Mouse (Mus musculus) left cerebral cortex, adult 2 months (tissue): ENCODE measurements around the gene Rpl7a. TPM values are rescaled to one million over a fixed set of nuclear protein-coding genes. Genes with fewer than 3 reads are reported as not detected.
A peak's percentile ranks its signal among the peaks of the same experiment; 100 is the strongest.
"Not testable (repeated sequence)": the region's sequence is repeated elsewhere in the genome, so short reads cannot be mapped to it uniquely, and the experiment has no call there.

Experiments
- DNase-seq, 2 experiments: peaks; one replicate each; pipeline ENCODE4 v3.0.0; 2021 to 2022; ENCODE audit warnings: low spot score in 2 of 2, mixed read lengths in 1 of 2; ENCODE audit errors: extremely low spot score in 1 of 2
- H3K27ac ChIP-seq: fragments of 200-600 bp; 2 replicates; pipeline ENCODE4 v1.8.1; 2022
- H3K4me3 ChIP-seq: fragments of 200-600 bp; 2 replicates; pipeline ENCODE4 v1.8.1; 2022
- CTCF ChIP-seq: fragments of 200-600 bp; IDR thresholded peaks from 2 replicates; pipeline ENCODE4 v1.8.1; 2022; ENCODE audit warnings: antibody characterized with exemption, mild to moderate bottlenecking, moderate library complexity
- intact Hi-C: fragments of 180-260 bp; cut with DNase I; formaldehyde crosslinking; loops from one replicate; pipeline ENCODE4 v1.15.1; 2025
- long read RNA-seq, 2 experiments: library from polyadenylated mRNA; stranded (forward); transcript quantifications; one replicate each; pipeline ENCODE4 v2.0.0; 2021; ENCODE audit warnings: borderline mapping rate in 2 of 2
- total RNA-seq, 2 experiments: library from RNA; stranded (reverse); gene quantifications; 2 replicates each; pipeline ENCODE4 v1.2.3; 2021

Gene Rpl7a
- total RNA-seq: 100 to 1,000 TPM; 208 to 232 TPM
- long read RNA-seq, experiment 1, transcript Rpl7a-201 (8 exons, 914 nt): major isoform, 5 of 17 reads
- long read RNA-seq, experiment 1, partial matches to known transcripts: 7 of 17 reads
- long read RNA-seq, experiment 1, other reads (novel, unspliced or antisense): 4 of 17 reads
- long read RNA-seq, experiment 2, partial matches to known transcripts: 4 of 7 reads
- long read RNA-seq, experiment 2, other reads (novel, unspliced or antisense): 0 of 7 reads

- H3K27ac ChIP-seq: peak within 1 kb of the TSS; percentile 89
- intact Hi-C loops: loop anchor here (1.0 to 10.0 kb wide), 2 partner anchors 23 to 114 kb away; partner anchors contain the start of genes Slc2a6 and Surf4
- peak within 1 kb of the TSS; percentile 93 for H3K4me3 ChIP-seq
- DNase-seq: peak; percentile 100
- no peak for TF ChIP-seq CTCF
Measured at GRCm38 (mm10) chr2:26910124-26910993, at the start of gene Rpl7a, which contains the start of gene Med22. Gene Rpl7a (plus strand): TSS chr2:26910764. Gene Med22 (minus strand): TSS chr2:26910677.

GRCm38 (mm10) chr2:26862856-26863255 is 47.7 kb upstream of the Rpl7a start:
- TF ChIP-seq CTCF: no peak
- DNase-seq: no peak
- Histone ChIP-seq H3K4me3 (no peak overlapping the region), H3K27ac (no peak overlapping the region)
- intact Hi-C loops: no loop called here

GRCm38 (mm10) chr2:26864879-26865278 is 45.7 kb upstream of the Rpl7a start, which contains the start of gene Abo:
Gene Abo (minus strand): TSS chr2:26864979.
- no peak for TF ChIP-seq CTCF
- DNase-seq: no peak
- H3K27ac ChIP-seq: no peak within 1 kb of the TSS
- intact Hi-C loops: no loop called here
- H3K4me3 ChIP-seq: no peak within 1 kb of the TSS

GRCm38 (mm10) chr2:26870666-26871065 is 39.9 kb upstream of the Rpl7a start:
- TF ChIP-seq CTCF: no peak
- H3K4me3 ChIP-seq: no peak overlapping the region
- DNase-seq: no peak
- H3K27ac ChIP-seq: no peak overlapping the region
- intact Hi-C loops: loop anchor here (10.0 kb wide), 1 partner anchor 196 kb away; the partner anchor contains the start of gene Lcn4

- Histone ChIP-seq H3K4me3 (no peak overlapping the region), H3K27ac (no peak overlapping the region)
- TF ChIP-seq CTCF: no peak
- DNase-seq: no peak
- intact Hi-C loops: loop anchor here (10.0 kb wide), 1 partner anchor 204 kb away; the partner anchor contains the start of gene Lcn4
Measured at GRCm38 (mm10) chr2:26878571-26878970, 32.0 kb upstream of the Rpl7a start.

GRCm38 (mm10) chr2:26885541-26885940 is 25.0 kb upstream of the Rpl7a start:
- H3K4me3 ChIP-seq, intact Hi-C loops: not testable (repeated sequence)

GRCm38 (mm10) chr2:26886170-26886569 is 24.4 kb upstream of the Rpl7a start:
- intact Hi-C loops, DNase-seq, H3K4me3 ChIP-seq, H3K27ac ChIP-seq: not testable (repeated sequence)

More at GRCm38 (mm10) chr2:26885541-26885940, 25.0 kb upstream of the Rpl7a start:
- not testable (repeated sequence) for H3K27ac ChIP-seq, DNase-seq

- intact Hi-C loops: no loop called here
- DNase-seq: no peak
- TF ChIP-seq CTCF: peak; percentile 18
- Histone ChIP-seq H3K27ac (no peak overlapping the region), H3K4me3 (no peak overlapping the region)
Measured at GRCm38 (mm10) chr2:26895898-26896297, 14.7 kb upstream of the Rpl7a start.

- DNase-seq: no peak
- TF ChIP-seq CTCF: no peak
- H3K4me3 ChIP-seq: no peak overlapping the region
- intact Hi-C loops: loop anchor here (5.0 to 10.0 kb wide), 2 partner anchors 453 to 544 kb away; partner anchors contain the start of genes Brd3os and Sec16a
- H3K27ac ChIP-seq: no peak overlapping the region
Measured at GRCm38 (mm10) chr2:26900731-26901130, 9.8 kb upstream of the Rpl7a start.

GRCm38 (mm10) chr2:26901834-26902400 is 8.6 kb upstream of the Rpl7a start:
- Histone ChIP-seq H3K27ac (peak overlapping the region; percentile 93; the same call in 1 of the 2 replicates), H3K4me3 (peak overlapping the region; percentile 71)
- DNase-seq: no peak
- TF ChIP-seq CTCF: no peak
- intact Hi-C loops: loop anchor here (1.0 to 10.0 kb wide), 3 partner anchors 62 to 543 kb away; partner anchors contain the start of genes Brd3os, Rexo4 and Sec16a

- intact Hi-C loops: loop anchor here (1.0 to 10.0 kb wide), 3 partner anchors 62 to 542 kb away; partner anchors contain the start of genes Brd3os, Rexo4 and Sec16a
- DNase-seq: peak; percentile 93 to 95
- TF ChIP-seq CTCF: no peak
- peak within 1 kb of the TSS; percentile 93 for H3K27ac ChIP-seq
- peak within 1 kb of the TSS; percentile 71 for H3K4me3 ChIP-seq
Measured at GRCm38 (mm10) chr2:26902467-26903220, 7.9 kb upstream of the Rpl7a start, which contains the start of gene Surf6. Gene Surf6 (minus strand): TSS chr2:26902879.
